Mouse (Mus musculus): ENCODE measurements at regions not wholly inside any gene's neighbourhood (a gene's known extent, or its start where the extent isn't known, plus 50 kb on each side); places are given as distances from the start of the nearest gene placed in this dataset.

- no peak for TF ChIP-seq CTCF (conservative IDR thresholded peaks at IDR 0.05; ENCODE audit: insufficient read depth, insufficient read length, low read depth, low read length)
- no peak for TF ChIP-seq POLR2A (IDR thresholded peaks at IDR 0.05; ENCODE audit: low read depth, low read length)
Observed at GRCm38 (mm10) chr2:114413013-114413412, 211.7 kb upstream of the Zfp770 start.

All from kidney, adult 2 months (tissue).